Mouse (Mus musculus) adrenal gland, adult 18-20 months (tissue): Measurements from ENCODE around the gene Nfic. TPM values are rescaled to one million over a fixed set of nuclear protein-coding genes. Genes with fewer than 3 reads are reported as not detected.

Experiments used
- DNase-seq, 2 experiments: peaks; one replicate each; pipeline ENCODE4 v3.0.0; 2021 to 2022; ENCODE audit warnings: low spot score in 2 of 2
- total RNA-seq, 2 experiments: library from RNA; stranded (reverse); gene quantifications; 1 replicate in 1 of 2; 2 replicates in 1 of 2; pipeline ENCODE4 v1.2.3; 2021

Nfic gene
- total RNA-seq, 2 experiments from 2014 or later = 69.1 to 78.7 TPM

DNA sequence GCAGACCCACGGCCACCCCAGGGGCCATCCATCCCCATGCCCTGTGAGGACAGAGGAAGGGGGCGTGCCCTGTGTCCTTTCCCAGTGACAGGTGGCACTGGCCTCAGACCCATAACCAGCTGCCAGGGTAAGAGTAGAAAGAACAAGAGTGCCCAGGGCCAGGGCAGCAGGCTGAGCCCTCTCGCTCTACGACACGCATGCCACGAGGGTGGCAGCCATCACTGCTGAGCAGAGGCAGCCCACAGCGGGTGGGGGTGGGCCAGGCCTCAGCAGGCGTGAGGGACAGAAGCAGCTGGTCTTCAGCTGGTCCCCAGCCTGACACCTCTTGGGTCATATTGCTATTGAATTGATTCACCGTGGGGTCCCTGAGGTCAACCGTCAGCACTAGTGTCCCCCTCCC, 31.1 kb upstream of the Nfic start:
- DNase-seq = no peak

- no peak for DNase-seq
Observed at GRCm38 (mm10) chr10:81485479-81486018, 30.1 kb upstream of the Nfic start.

- no peak for DNase-seq
Observed at GRCm38 (mm10) chr10:81485060-81485449, 29.6 kb upstream of the Nfic start.

GRCm38 (mm10) chr10:81484441-81485059, 29.1 kb upstream of the Nfic start:
- DNase-seq = no peak

- DNase-seq = no peak
Observed at GRCm38 (mm10) chr10:81483983-81484382, 28.5 kb upstream of the Nfic start.

DNA sequence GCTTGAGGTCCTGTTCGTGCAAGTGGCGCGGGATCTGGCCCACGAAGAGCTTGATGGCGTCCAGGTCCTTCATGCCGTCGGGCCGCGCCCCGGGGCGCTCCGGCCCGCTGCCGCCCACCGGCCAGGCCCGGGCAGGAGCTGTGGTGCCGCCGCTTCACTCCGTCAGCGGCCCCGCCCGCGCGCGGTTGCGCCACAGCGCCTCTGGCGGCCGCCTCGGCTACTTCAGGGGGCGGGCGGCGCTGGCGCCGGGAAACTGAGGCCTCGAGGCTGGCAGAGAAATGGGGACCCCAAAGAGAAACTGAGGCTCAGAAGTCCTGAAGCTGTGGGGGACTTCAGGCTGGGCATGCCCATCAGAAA, 27.1 kb upstream of the Nfic start, which contains the start of gene Celf5:
Gene Celf5 (minus strand): TSS at position 177 of the 357 bp plus-strand sequence.
- DNase-seq = peak; percentile 67 to 73

DNA sequence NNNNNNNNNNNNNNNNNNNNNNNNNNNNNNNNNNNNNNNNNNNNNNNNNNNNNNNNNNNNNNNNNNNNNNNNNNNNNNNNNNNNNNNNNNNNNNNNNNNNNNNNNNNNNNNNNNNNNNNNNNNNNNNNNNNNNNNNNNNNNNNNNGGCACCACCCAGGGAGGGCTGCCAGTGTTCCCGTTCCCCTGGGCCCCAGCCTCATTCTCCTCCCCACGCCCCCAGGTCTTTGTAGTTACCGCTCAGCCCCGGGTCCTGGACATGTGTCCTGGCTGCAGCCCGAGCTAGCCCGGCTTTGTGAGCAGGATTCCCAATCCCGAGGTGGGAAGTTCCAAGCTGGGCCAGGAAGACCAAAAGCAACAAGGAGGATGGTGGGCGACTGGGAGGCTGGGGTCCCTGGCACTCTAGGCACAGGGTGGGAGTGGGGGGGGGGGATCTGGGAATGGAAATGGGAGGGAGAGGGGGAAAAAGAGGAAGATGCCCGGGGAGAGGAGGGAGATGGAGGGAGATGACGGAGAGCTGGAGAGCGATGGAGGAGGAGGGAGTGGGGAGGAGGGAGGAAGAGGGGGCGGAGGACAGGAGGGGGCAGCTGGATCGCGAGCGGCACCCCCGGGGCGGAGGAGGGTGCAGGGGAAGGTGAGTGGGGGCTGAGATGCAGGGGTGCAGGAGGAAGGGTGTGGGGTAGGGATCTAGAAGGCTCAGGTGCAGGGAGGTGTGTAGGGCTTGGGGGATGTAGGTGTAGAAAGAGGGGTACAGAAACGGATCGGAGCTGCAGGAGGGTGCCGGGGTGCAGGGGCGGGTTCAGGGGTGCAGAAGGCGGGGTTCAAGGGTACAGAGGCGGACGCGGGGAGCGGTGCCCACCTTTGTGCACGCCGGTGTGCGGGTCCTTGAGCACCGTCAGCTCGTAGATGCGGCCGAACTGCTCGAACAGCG, 26.4 kb upstream of the Nfic start:
- DNase-seq = no peak

GRCm38 (mm10) chr10:81474461-81474860, 19.0 kb upstream of the Nfic start:
- no peak for DNase-seq

DNA sequence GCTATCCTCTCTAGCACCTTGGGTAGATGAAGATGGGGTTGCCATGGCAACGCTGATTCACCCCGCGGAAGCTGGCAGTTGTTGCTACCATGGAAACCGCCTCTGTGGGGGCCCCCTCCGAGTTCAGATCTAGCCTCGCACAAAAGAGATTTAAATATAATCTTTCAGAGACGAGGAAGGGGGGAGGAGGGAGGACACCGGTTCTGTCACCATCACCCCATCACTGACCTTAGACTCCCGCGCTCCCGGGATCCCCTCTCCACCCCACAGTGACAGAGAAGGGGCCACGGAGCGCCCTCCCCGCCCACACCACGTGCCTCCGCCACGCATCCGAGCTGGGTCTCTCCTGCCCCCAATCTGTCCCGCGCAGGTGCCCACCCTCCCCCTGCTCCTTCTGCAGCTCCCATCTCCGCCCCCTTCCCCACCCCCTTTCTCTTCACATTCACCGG, 17.6 kb upstream of the Nfic start:
- no peak for DNase-seq

GRCm38 (mm10) chr10:81472403-81473002, 17.1 kb upstream of the Nfic start:
- DNase-seq = no peak

- DNase-seq = no peak
Observed at GRCm38 (mm10) chr10:81470454-81470853, 15.0 kb upstream of the Nfic start.

DNA sequence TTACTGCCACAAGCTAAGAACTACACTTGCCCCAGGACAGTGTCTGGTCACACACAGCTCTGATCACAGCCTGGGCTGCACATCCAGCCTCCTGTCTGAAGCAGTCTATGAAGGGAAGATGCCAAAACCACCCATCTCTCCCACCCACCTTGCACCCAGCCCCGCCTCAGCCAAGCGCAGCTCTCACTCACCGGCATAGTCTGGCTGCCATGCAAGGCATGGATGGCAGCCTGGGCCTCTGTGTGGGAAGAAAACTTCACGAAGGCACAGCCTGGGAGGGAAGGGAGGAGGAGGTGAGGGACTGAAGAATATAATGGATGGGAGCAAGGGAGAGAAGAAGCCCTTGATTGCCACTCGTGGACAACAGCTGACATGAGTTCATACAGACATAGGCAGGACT, 13.8 kb upstream of the Nfic start:
- no peak for DNase-seq

DNA sequence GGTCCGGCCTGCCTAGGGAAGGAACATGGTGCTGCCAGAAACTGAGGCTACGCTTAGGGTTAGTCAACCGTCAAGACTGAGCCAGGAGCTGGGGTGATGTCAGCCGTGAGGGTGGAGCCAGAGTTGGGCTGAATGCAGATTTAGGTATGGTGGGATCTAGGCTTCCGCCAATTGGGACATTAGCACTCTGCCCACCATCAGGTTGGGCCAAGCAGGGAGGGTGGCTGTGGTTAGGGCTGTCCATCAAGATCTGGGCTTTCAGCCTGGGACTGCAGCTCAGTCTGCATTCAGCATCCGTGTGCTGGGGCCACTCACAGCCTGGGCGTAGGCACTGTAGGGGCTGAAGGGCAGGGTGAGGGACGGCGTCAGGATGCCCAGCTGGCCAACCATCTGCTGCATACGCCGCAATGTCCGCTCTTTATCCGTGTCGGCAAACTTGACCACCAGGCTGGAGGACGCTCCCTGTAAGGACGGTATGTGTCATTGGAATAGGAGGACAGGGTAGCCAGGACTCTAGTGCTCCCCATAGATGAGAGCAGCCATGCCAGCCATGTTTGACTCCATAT, 12.3 kb upstream of the Nfic start:
- DNase-seq = no peak

DNA sequence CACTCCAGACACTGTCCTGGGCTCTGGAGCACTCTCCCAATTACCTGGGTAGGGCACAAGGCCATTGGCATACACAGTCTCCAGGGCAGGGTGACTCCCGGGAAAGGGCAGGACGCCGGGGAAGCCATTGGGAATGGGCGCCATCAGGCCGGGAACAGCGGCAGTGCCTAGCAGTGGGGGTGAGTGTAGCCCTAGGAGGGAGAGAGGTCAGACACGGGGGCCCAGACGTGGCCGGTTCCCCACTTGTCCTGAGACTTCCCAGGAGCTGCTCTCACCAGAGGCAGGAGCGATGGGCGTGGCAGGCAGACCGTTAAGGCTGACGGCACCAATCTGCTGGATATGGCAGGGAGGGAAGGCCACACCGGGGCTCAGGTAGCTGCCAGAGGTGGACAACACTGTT, 11.4 kb upstream of the Nfic start:
- DNase-seq = no peak

DNA sequence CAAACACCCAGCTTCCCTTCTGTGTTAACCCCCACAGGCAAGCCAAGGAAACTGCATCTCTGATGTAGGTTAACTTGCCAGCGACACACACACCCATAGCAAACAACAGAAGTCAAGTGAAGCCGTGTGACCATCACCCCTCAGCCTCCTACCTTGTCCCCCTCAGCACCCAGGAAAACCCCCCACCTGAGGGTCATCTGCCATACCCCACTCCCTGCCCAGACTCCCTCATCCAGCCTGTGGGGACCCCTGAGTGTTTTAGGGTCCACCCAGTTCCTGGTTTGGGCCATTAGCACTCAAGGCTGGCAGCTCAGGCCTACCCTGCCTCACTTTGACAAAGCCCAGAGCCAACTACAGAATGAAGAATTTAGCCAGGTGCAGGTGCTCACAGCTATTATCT, 10.6 kb upstream of the Nfic start:
- no peak for DNase-seq

GRCm38 (mm10) chr10:81465265-81465645, 9.8 kb upstream of the Nfic start:
- DNase-seq = no peak

- DNase-seq = no peak
Observed at GRCm38 (mm10) chr10:81464405-81465264, 9.2 kb upstream of the Nfic start.

GRCm38 (mm10) chr10:81463531-81463930, 8.1 kb upstream of the Nfic start:
- no peak for DNase-seq

GRCm38 (mm10) chr10:81462917-81463316, 7.5 kb upstream of the Nfic start:
- no peak for DNase-seq

- DNase-seq = no peak
Observed at GRCm38 (mm10) chr10:81462415-81462804, 7.0 kb upstream of the Nfic start.
